Mouse (Mus musculus): ENCODE results near the gene Prpf18.
"Not testable (repeated sequence)": the region's sequence is repeated elsewhere in the genome, so short reads cannot be mapped to it uniquely, and the experiment has no call there.

The Prpf18 gene

DNA sequence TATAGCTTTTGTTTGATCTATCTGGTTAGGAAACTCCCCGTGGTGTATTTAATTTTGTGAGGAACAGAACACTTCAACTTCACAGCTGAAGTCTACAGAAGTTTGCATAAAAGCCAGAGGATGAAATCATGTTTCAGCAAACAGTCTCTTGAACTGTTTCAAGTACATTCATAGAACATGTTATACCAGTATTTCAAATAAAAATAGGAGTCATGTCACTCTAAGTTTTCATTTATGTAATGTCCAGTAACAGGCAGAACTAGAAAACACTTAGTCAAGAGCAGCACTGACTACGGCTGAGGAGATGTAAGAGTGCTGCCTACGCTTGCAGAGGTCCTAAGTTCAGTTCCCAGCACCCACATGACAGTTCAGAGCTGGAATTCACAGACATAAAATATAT, 25.0 kb downstream of the Prpf18 start:
- H3K36me3 ChIP-seq (ENCODE audit: control insufficient read depth, insufficient read depth, low read length, poor library complexity, severe bottlenecking) = 0 out of 2 replicates have a peak, but pooled peaks cover 6% of the 10 kb centered on the region
- H3K27me3 ChIP-seq (ENCODE audit: control insufficient read depth, insufficient read depth, low read length, poor library complexity, severe bottlenecking) = no peaks in the 10 kb centered on the region
- DNase-seq (ENCODE audit: low read depth, low spot score) = no peak

DNA sequence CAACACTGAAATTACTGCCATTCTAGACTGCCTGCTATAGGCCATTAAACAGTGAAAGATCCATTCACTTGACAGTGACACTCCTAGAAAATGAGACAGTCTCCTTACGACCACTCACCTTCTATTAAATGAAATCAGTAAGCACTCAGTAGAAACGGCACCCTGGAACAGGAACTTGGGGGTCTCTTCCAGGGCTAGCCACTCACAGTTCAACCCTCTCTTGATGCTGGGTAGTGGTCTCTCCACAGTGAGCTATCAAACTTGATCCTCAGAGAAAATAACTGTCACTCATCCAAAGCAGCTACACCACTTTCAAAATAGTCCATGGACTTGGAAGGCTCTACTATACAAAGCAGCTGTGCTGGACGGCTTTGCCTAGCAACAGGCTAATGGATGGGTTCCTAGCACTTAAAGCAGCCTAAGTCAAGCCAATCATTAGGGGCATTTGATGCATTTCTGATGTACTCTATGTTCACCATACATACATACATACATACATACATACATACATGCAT, 30.4 kb downstream of the Prpf18 start:
- DNase-seq (ENCODE audit: low read depth, low spot score) = no peak
- 0 out of 2 replicates have a peak, but pooled peaks cover 3% of the 10 kb centered on the region for H3K36me3 ChIP-seq (ENCODE audit: control insufficient read depth, insufficient read depth, low read length, poor library complexity, severe bottlenecking)
- no peaks in the 10 kb centered on the region for H3K27me3 ChIP-seq (ENCODE audit: control insufficient read depth, insufficient read depth, low read length, poor library complexity, severe bottlenecking)

- no peaks in the 10 kb centered on the region for H3K27me3 ChIP-seq (ENCODE audit: control insufficient read depth, insufficient read depth, low read length, poor library complexity, severe bottlenecking)
- no peak for DNase-seq (ENCODE audit: low read depth, low spot score)
- H3K36me3 ChIP-seq (ENCODE audit: control insufficient read depth, insufficient read depth, low read length, poor library complexity, severe bottlenecking) = 0 out of 2 replicates have a peak, but pooled peaks cover 3% of the 10 kb centered on the region
Observed at GRCm38 (mm10) chr2:4620640-4621401, 31.1 kb downstream of the Prpf18 start.

DNA sequence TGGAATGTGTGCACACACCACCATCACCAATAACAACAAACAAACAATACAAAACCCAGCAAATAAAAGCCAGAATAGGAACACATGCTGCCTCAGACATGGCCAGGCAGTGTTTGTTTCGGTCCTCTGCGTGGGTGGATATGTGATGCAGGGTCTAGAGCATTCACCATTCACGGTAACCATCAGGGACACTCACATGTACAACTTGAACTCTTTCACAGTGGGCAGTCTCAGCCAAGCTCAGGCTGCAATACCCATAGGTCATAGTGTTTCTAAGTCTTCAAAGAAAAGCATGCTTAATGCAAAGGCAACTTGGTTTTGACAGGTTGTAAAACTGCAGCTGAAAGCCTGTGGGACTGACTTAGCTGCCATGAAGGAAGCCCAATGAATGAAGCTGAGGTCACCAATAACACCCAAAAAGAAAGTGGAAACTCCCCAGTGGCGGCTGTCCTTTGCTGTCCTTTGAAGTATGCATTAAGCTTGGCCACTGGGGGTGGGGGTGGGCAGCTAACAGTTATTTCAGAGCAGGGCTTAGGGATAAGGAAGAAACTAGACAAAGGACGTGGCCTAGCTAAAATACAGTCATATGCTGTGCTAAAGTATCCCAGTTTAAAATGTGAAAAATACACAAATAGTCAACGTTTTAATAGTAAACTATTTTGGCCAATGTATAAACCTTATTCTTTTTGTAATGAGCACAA, 31.9 kb downstream of the Prpf18 start:
- DNase-seq (ENCODE audit: low read depth, low spot score) = no peak
- 0 out of 2 replicates have a peak, but pooled peaks cover 3% of the 10 kb centered on the region for H3K36me3 ChIP-seq (ENCODE audit: control insufficient read depth, insufficient read depth, low read length, poor library complexity, severe bottlenecking)
- no peaks in the 10 kb centered on the region for H3K27me3 ChIP-seq (ENCODE audit: control insufficient read depth, insufficient read depth, low read length, poor library complexity, severe bottlenecking)

DNA sequence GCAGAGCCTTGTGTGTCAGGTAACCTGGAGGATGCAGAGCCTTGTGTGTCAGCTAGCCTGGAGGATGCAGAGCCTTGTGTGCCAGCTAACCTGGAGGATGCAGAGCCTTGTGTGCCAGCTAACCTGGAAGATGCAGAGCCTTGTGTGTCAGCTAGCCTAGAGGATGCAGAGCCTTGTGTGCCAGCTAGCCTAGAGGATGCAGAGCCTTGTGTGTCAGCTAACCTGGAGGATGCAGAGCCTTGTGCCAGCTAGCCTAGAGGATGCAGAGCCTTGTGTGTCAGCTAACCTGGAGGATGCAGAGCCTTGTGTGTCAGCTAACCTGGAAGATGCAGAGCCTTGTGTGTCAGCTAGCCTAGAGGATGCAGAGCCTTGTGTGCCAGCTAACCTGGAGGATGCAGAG, 32.8 kb downstream of the Prpf18 start:
- H3K36me3 ChIP-seq (ENCODE audit: control insufficient read depth, insufficient read depth, low read length, poor library complexity, severe bottlenecking); DNase-seq (ENCODE audit: low read depth, low spot score); H3K27me3 ChIP-seq (ENCODE audit: control insufficient read depth, insufficient read depth, low read length, poor library complexity, severe bottlenecking): not testable (repeated sequence)

GRCm38 (mm10) chr2:4616995-4617394, 34.9 kb downstream of the Prpf18 start:
- Histone ChIP-seq H3K27me3 (ENCODE audit: control insufficient read depth, insufficient read depth, low read length, poor library complexity, severe bottlenecking) (no peaks in the 10 kb centered on the region), H3K36me3 (ENCODE audit: control insufficient read depth, insufficient read depth, low read length, poor library complexity, severe bottlenecking) (no peaks in the 10 kb centered on the region)
- no peak for DNase-seq (ENCODE audit: low read depth, low spot score)

- Histone ChIP-seq H3K27me3 (ENCODE audit: control insufficient read depth, insufficient read depth, low read length, poor library complexity, severe bottlenecking) (no peaks in the 10 kb centered on the region), H3K36me3 (ENCODE audit: control insufficient read depth, insufficient read depth, low read length, poor library complexity, severe bottlenecking) (no peaks in the 10 kb centered on the region)
- DNase-seq (ENCODE audit: low read depth, low spot score) = no peak
Observed at GRCm38 (mm10) chr2:4615014-4615546, 36.8 kb downstream of the Prpf18 start.

GRCm38 (mm10) chr2:4614276-4614929, 37.5 kb downstream of the Prpf18 start:
- H3K36me3 ChIP-seq (ENCODE audit: control insufficient read depth, insufficient read depth, low read length, poor library complexity, severe bottlenecking); DNase-seq (ENCODE audit: low read depth, low spot score); H3K27me3 ChIP-seq (ENCODE audit: control insufficient read depth, insufficient read depth, low read length, poor library complexity, severe bottlenecking): not testable (repeated sequence)

DNA sequence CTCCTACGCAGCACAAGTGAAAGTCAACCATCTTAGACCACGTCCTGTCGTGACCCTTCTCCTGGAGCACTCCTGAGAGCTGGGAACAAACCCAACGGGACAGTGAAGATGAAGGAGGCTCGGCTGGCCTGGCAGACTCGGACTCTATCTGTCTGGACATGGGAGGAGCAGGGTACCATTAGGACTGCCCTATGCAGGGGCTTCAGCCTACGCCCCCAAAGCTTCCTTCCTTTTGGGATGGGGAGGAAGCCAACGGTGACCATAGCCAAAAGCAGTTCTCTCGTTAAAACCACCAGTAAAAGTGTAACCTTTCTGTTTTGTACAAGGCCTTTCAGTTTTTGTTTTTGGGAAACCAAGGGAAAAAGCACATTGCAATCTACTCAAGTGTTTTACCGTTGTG, 40.2 kb downstream of the Prpf18 start:
- Histone ChIP-seq H3K36me3 (ENCODE audit: control insufficient read depth, insufficient read depth, low read length, poor library complexity, severe bottlenecking) (no peaks in the 10 kb centered on the region), H3K27me3 (ENCODE audit: control insufficient read depth, insufficient read depth, low read length, poor library complexity, severe bottlenecking) (no peaks in the 10 kb centered on the region)
- no peak for DNase-seq (ENCODE audit: low read depth, low spot score)

GRCm38 (mm10) chr2:4611295-4611694, 40.6 kb downstream of the Prpf18 start:
- no peaks in the 10 kb centered on the region for H3K36me3 ChIP-seq (ENCODE audit: control insufficient read depth, insufficient read depth, low read length, poor library complexity, severe bottlenecking)
- H3K27me3 ChIP-seq (ENCODE audit: control insufficient read depth, insufficient read depth, low read length, poor library complexity, severe bottlenecking) = no peaks in the 10 kb centered on the region
- no peak for DNase-seq (ENCODE audit: low read depth, low spot score)

GRCm38 (mm10) chr2:4609433-4609832, 42.5 kb downstream of the Prpf18 start:
- DNase-seq (ENCODE audit: low read depth, low spot score) = no peak
- Histone ChIP-seq H3K36me3 (ENCODE audit: control insufficient read depth, insufficient read depth, low read length, poor library complexity, severe bottlenecking) (no peaks in the 10 kb centered on the region), H3K27me3 (ENCODE audit: control insufficient read depth, insufficient read depth, low read length, poor library complexity, severe bottlenecking) (no peaks in the 10 kb centered on the region)

DNA sequence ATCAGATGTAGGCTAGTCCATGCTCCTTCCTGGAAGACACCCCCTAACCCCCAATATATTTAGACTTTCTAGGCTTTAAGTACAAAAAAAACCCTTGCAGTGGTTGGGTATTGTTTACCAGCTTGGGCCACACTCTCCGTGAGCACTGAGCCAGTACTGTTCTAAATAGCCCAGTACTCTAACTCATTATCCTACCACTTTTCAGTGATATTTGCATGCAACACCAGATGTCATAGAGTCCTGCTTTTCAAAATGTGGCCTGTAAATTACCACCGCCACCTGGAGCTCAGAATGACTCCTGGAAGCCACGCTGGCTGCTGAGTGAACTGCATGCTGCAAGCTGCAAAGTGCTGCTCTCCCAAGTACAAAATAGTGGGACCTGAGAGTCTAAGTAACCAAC, 43.7 kb downstream of the Prpf18 start:
- no peaks in the 10 kb centered on the region for H3K27me3 ChIP-seq (ENCODE audit: control insufficient read depth, insufficient read depth, low read length, poor library complexity, severe bottlenecking)
- no peak for DNase-seq (ENCODE audit: low read depth, low spot score)
- no peaks in the 10 kb centered on the region for H3K36me3 ChIP-seq (ENCODE audit: control insufficient read depth, insufficient read depth, low read length, poor library complexity, severe bottlenecking)

DNA sequence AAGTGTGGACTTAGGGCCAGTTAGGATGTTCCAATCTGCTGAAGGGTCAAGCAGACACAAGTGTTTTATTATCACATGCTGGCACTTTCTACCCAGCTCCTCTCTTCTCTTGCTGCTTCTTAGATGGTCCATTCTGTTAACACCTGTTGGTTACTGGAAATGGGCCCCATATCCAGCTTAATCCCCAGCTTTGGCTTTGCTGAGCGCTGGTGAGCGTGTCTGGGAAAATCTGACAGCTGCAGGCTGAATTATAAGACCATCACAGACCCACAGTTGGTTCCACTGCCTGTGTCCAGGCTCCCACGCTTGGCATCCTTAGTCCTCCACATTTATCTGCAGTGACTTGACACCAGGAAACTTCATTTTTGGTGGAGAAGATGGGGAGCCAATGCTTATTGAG, 45.4 kb downstream of the Prpf18 start:
- DNase-seq (ENCODE audit: low read depth, low spot score) = no peak
- Histone ChIP-seq H3K36me3 (ENCODE audit: control insufficient read depth, insufficient read depth, low read length, poor library complexity, severe bottlenecking) (no peaks in the 10 kb centered on the region), H3K27me3 (ENCODE audit: control insufficient read depth, insufficient read depth, low read length, poor library complexity, severe bottlenecking) (no peaks in the 10 kb centered on the region)

DNA sequence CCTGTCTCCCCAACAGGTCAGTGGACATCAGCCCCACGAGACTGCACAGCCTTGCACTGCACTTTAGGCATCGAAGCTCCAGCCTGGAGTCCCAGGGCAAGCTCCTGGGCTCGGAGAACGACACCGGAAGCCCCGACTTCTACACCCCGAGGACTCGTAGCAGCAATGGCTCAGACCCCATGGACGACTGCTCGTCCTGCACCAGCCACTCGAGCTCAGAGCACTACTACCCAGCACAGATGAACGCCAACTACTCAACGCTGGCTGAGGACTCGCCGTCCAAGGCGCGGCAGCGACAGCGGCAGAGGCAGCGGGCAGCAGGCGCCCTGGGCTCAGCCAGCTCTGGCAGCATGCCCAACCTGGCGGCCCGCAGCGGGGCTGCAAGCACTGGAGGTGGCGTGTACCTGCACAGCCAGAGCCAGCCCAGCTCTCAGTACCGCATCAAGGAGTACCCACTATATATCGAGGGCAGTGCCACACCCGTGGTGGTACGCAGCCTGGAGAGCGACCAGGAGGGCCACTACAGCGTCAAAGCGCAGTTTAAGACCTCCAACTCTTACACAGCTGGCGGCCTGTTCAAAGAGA, 48.5 kb downstream of the Prpf18 start:
- no peaks in the 10 kb centered on the region for H3K36me3 ChIP-seq (ENCODE audit: control insufficient read depth, insufficient read depth, low read length, poor library complexity, severe bottlenecking)
- DNase-seq (ENCODE audit: low read depth, low spot score) = no peak

More for the DNA sequence above, 48.5 kb downstream of the Prpf18 start:
- no peaks in the 10 kb centered on the region for H3K27me3 ChIP-seq (ENCODE audit: control insufficient read depth, insufficient read depth, low read length, poor library complexity, severe bottlenecking)
